Mouse (Mus musculus): ENCODE data around the gene Wdr78. TPM values are rescaled to one million over a fixed set of nuclear protein-coding genes. Genes with fewer than 3 reads are reported as not detected.
A peak's percentile ranks its signal among the peaks of the same experiment; 100 is the strongest.

Wdr78 gene
- polyA plus RNA-seq, 1 experiment from 2014 or later, result 0.12 TPM

- Histone ChIP-seq H3K9me3 (ENCODE audit: low read length) (no peaks in the 10 kb centered on the region), H3K9ac (replicated peaks) (no peak overlapping the region), H3K27me3 (ENCODE audit: insufficient read depth, low read length) (no peaks in the 10 kb centered on the region), H3K27ac (ENCODE audit: low read depth) (no peak overlapping the region), H3K4me2 (ENCODE audit: low read depth, low read length) (no peak overlapping the region), H3K4me1 (ENCODE audit: insufficient read depth) (peaks cover 18% of the 10 kb centered on the region), H3K4me3 (ENCODE audit: low read depth, low read length) (no peak overlapping the region), H3K36me3 (replicated peaks; ENCODE audit: insufficient read depth, low read length) (no peaks in the 10 kb centered on the region)
- ATAC-seq, result no peak
- DNase-seq, result no peak
- no peak for TF ChIP-seq CTCF (IDR thresholded peaks at IDR 0.05; ENCODE audit: low read depth)
- no peak for TF ChIP-seq EP300 (IDR thresholded peaks at IDR 0.05; ENCODE audit: low read depth)
These were observed 9.3 kb upstream of the Wdr78 start for GRCm38 (mm10) chr4:103123606-103124005.

- no peaks in the 10 kb centered on the region for H3K9me3 ChIP-seq (ENCODE audit: low read length)
- H3K36me3 ChIP-seq (replicated peaks; ENCODE audit: insufficient read depth, low read length), result no peaks in the 10 kb centered on the region
- 36% methylated on average over 2 of the region's 2 CpGs for WGBS (ENCODE audit: insufficient replicate concordance)
- H3K4me3 ChIP-seq (ENCODE audit: low read depth, low read length), result peak overlapping the region; percentile 17
- H3K4me1 ChIP-seq (ENCODE audit: insufficient read depth), result peaks cover 18% of the 10 kb centered on the region
- TF ChIP-seq EP300 (IDR thresholded peaks at IDR 0.05; ENCODE audit: low read depth) (no peak), CTCF (IDR thresholded peaks at IDR 0.05; ENCODE audit: low read depth) (no peak)
- 0 out of 2 replicates have a peak overlapping the region, but pooled peaks have one; percentile 13 for H3K9ac ChIP-seq (replicated peaks)
- no peaks in the 10 kb centered on the region for H3K27me3 ChIP-seq (ENCODE audit: insufficient read depth, low read length)
- peak overlapping the region; percentile 41 for H3K27ac ChIP-seq (ENCODE audit: low read depth)
- DNase-seq (no peak), ATAC-seq (no peak)
- peak overlapping the region; percentile 66 for H3K4me2 ChIP-seq (ENCODE audit: low read depth, low read length)
These were observed 8.7 kb upstream of the Wdr78 start for GRCm38 (mm10) chr4:103123086-103123485.

DNA sequence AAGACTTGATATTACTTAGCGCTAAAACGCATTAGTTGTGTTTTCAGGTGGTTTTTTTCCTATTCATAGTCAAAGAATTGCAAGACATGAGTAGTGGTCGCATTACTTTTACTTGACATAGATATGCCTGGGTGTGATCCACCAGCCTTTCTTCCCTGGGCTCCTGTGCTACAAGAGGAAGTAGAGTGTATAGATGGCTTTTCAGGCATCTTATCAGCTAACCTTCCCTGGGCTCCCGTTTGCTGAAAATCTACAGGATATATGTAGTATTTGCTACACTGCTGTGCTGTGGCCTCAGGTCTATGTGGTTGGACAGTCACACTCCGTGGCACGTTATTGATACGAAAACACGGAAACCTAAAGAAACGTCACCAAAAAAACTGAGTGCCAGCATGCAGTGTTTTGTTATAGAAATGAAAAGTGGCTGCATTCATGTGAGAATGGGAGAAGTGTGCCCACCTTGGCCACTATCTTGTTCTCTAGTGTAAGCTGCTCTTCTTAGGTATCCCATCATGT is 6.6 kb upstream of the Wdr78 start:
- Histone ChIP-seq H3K4me1 (ENCODE audit: insufficient read depth) (peaks cover 18% of the 10 kb centered on the region), H3K27ac (ENCODE audit: low read depth) (peak overlapping the region; percentile 99), H3K27me3 (ENCODE audit: insufficient read depth, low read length) (no peaks in the 10 kb centered on the region), H3K9me3 (ENCODE audit: low read length) (no peaks in the 10 kb centered on the region), H3K9ac (replicated peaks) (peak overlapping the region; percentile 95), H3K36me3 (replicated peaks; ENCODE audit: insufficient read depth, low read length) (peaks cover 5% of the 10 kb centered on the region), H3K4me2 (ENCODE audit: low read depth, low read length) (peak overlapping the region; percentile 66), H3K4me3 (ENCODE audit: low read depth, low read length) (peak overlapping the region; percentile 90)
- no peak for DNase-seq
- WGBS (ENCODE audit: insufficient replicate concordance), result 45% methylated on average over 9 of the region's 9 CpGs
- TF ChIP-seq EP300 (IDR thresholded peaks at IDR 0.05; ENCODE audit: low read depth), result no peak; the same call in 1 of the 2 replicates
- TF ChIP-seq CTCF (IDR thresholded peaks at IDR 0.05; ENCODE audit: low read depth), result no peak
- no peak for ATAC-seq

DNA sequence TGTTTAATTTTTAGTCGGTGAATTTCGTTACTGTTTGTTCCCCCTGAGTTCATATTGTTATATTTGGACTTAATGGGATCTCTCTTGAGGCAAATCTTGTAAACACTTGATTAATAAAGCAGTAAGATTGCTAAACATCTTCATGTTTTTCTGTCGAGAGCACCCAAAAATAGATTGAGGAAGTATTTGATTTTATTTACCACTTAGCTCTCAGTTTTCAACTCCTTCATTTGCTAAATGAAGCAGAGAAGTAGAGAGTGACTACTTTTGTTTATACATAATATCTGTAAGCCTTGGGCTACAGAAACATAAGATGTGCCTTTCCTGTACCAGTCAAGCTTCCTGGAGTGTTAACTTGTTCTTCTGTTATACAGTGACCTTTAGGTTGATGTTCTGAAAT is 6.0 kb upstream of the Wdr78 start:
- peak overlapping the region; percentile 99 for H3K27ac ChIP-seq (ENCODE audit: low read depth)
- peaks cover 5% of the 10 kb centered on the region for H3K36me3 ChIP-seq (replicated peaks; ENCODE audit: insufficient read depth, low read length)
- ATAC-seq (no peak), DNase-seq (no peak)
- H3K9me3 ChIP-seq (ENCODE audit: low read length), result no peaks in the 10 kb centered on the region
- peak overlapping the region; percentile 90 for H3K4me3 ChIP-seq (ENCODE audit: low read depth, low read length)
- peaks cover 20% of the 10 kb centered on the region for H3K4me1 ChIP-seq (ENCODE audit: insufficient read depth)
- 9% methylated on average over 3 of the region's 3 CpGs for WGBS (ENCODE audit: insufficient replicate concordance)
- H3K4me2 ChIP-seq (ENCODE audit: low read depth, low read length), result peak overlapping the region; percentile 66
- TF ChIP-seq CTCF (IDR thresholded peaks at IDR 0.05; ENCODE audit: low read depth) (no peak), EP300 (IDR thresholded peaks at IDR 0.05; ENCODE audit: low read depth) (0 out of 2 replicates have a peak, but pooled peaks have one; percentile 3)
- H3K9ac ChIP-seq (replicated peaks), result peak overlapping the region; percentile 95
- H3K27me3 ChIP-seq (ENCODE audit: insufficient read depth, low read length), result no peaks in the 10 kb centered on the region

GRCm38 (mm10) chr4:103120028-103120384 is 5.7 kb upstream of the Wdr78 start:
- Histone ChIP-seq H3K27me3 (ENCODE audit: insufficient read depth, low read length) (no peaks in the 10 kb centered on the region), H3K27ac (ENCODE audit: low read depth) (peak overlapping the region; percentile 99), H3K4me2 (ENCODE audit: low read depth, low read length) (peak overlapping the region; percentile 66), H3K4me3 (ENCODE audit: low read depth, low read length) (peak overlapping the region; percentile 90), H3K9ac (replicated peaks) (peak overlapping the region; percentile 95), H3K9me3 (ENCODE audit: low read length) (no peaks in the 10 kb centered on the region), H3K36me3 (replicated peaks; ENCODE audit: insufficient read depth, low read length) (peaks cover 5% of the 10 kb centered on the region), H3K4me1 (ENCODE audit: insufficient read depth) (peaks cover 24% of the 10 kb centered on the region)
- peak; percentile 54 for ATAC-seq
- DNase-seq, result peak; percentile 46
- TF ChIP-seq CTCF (IDR thresholded peaks at IDR 0.05; ENCODE audit: low read depth) (no peak), EP300 (IDR thresholded peaks at IDR 0.05; ENCODE audit: low read depth) (no peak)
- WGBS (ENCODE audit: insufficient replicate concordance), result 4% methylated on average over 4 of the region's 4 CpGs

DNA sequence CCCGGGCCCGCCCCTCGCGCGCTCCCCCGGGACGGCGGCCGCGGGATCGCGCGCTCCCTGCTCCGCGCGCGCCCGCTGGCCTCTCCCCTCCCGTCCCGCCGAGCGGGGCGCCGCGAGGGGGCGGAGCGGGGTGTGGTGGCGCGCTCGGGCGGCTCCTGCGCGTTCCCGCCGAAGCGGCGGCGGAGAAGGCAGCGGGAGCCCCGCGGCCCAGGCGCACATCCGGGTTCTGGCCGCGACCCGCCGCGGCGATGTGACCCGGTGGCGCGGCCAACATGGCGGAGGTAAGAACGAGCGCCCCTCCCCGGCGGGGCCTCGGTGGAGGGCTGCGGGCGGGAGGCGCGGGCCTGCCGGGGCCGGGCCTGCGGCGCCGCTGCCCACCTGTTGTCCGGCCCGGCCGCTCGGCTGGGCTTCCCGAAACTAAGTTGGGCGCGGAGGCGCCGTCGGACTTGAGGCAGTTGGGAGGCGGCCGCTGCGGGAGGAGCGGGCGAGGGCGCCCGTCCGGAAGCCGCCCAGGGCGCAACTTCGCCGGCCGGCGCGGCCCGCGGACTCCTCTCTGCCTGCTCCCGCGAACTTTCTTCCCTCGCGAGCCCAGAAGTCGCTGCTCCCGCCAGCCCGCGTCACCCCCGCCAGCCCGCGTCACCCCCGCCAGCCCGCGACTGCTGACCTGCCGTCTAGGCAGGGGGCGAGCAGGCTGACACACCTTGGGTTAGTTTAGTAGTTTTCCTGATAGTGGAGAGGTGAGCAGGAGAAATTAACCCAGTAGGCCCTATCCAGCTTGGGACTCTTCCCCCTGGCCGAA is 5.1 kb upstream of the Wdr78 start:
- DNase-seq (peak; percentile 88), ATAC-seq (peak; percentile 77)
- TF ChIP-seq EP300 (IDR thresholded peaks at IDR 0.05; ENCODE audit: low read depth) (no peak), CTCF (IDR thresholded peaks at IDR 0.05; ENCODE audit: low read depth) (peak; percentile 16; the same call in 1 of the 2 replicates)
- Histone ChIP-seq H3K4me3 (ENCODE audit: low read depth, low read length) (peak overlapping the region; percentile 90), H3K4me2 (ENCODE audit: low read depth, low read length) (peak overlapping the region; percentile 66), H3K27ac (ENCODE audit: low read depth) (peak overlapping the region; percentile 99), H3K4me1 (ENCODE audit: insufficient read depth) (peaks cover 24% of the 10 kb centered on the region), H3K27me3 (ENCODE audit: insufficient read depth, low read length) (no peaks in the 10 kb centered on the region), H3K36me3 (replicated peaks; ENCODE audit: insufficient read depth, low read length) (peaks cover 5% of the 10 kb centered on the region), H3K9me3 (ENCODE audit: low read length) (no peaks in the 10 kb centered on the region), H3K9ac (replicated peaks) (peak overlapping the region; percentile 95)
- WGBS (ENCODE audit: insufficient replicate concordance), result under 1% methylated on average over 68 of the region's 111 CpGs
